Mouse (Mus musculus): ENCODE data around the gene Dzip1.

The Dzip1 gene

GRCm38 (mm10) chr14:118924673-118925615 lies at the start of gene Dzip1:
TSS of gene Dzip1 (minus strand) at chr14:118925460.
- in situ Hi-C loops (cut with MboI; ENCODE audit: unreplicated experiment in 2 of 2): loop anchor here (5.0 to 25.0 kb wide), 3 partner anchors 62 to 1987 kb away; partner anchors contain the start of genes Gpr180 (in 2 of the 2), Tgds (in 2 of the 2) and Ipo5 (in 1 of the 2)

GRCm38 (mm10) chr14:118972268-118972667 lies 47.0 kb upstream of the Dzip1 start:
- in situ Hi-C loops (cut with MboI; ENCODE audit: unreplicated experiment in 2 of 2): no loop called here

- in situ Hi-C loops (cut with MboI; ENCODE audit: unreplicated experiment in 2 of 2): no loop called here
Observed at GRCm38 (mm10) chr14:118967646-118968045, 42.4 kb upstream of the Dzip1 start.

- in situ Hi-C loops (cut with MboI; ENCODE audit: unreplicated experiment in 2 of 2): no loop called here
Observed at GRCm38 (mm10) chr14:118965356-118966000, 40.2 kb upstream of the Dzip1 start.

GRCm38 (mm10) chr14:118958010-118958409 lies 32.8 kb upstream of the Dzip1 start:
- in situ Hi-C loops (cut with MboI; ENCODE audit: unreplicated experiment in 2 of 2): no loop called here

GRCm38 (mm10) chr14:118951912-118952583 lies 26.8 kb upstream of the Dzip1 start:
- in situ Hi-C loops (cut with MboI; ENCODE audit: unreplicated experiment in 2 of 2): no loop called here

- in situ Hi-C loops (cut with MboI; ENCODE audit: unreplicated experiment in 2 of 2): loop anchor here (5.0 to 25.0 kb wide), 3 partner anchors 37 to 1963 kb away; partner anchors contain the start of genes Gpr180 (in 2 of the 2), Tgds (in 2 of the 2) and Ipo5 (in 1 of the 2)
Observed at GRCm38 (mm10) chr14:118948841-118949240, 23.6 kb upstream of the Dzip1 start.

GRCm38 (mm10) chr14:118944702-118945101 lies 19.4 kb upstream of the Dzip1 start:
- in situ Hi-C loops (cut with MboI; ENCODE audit: unreplicated experiment in 2 of 2): loop anchor here (5.0 to 25.0 kb wide), 3 partner anchors 32 to 1968 kb away; partner anchors contain the start of genes Gpr180 (in 2 of the 2), Tgds (in 2 of the 2) and Ipo5 (in 1 of the 2)

- in situ Hi-C loops (cut with MboI; ENCODE audit: unreplicated experiment in 2 of 2): loop anchor here (25.0 kb wide), 2 partner anchors 805 to 1970 kb away; partner anchors contain the start of genes Gpr180 (in 2 of the 2), Tgds (in 2 of the 2) and Ipo5 (in 1 of the 2)
Observed at GRCm38 (mm10) chr14:118942076-118942475, 16.8 kb upstream of the Dzip1 start.

GRCm38 (mm10) chr14:118940796-118941495 lies 15.7 kb upstream of the Dzip1 start:
- in situ Hi-C loops (cut with MboI; ENCODE audit: unreplicated experiment in 2 of 2): loop anchor here (25.0 kb wide), 2 partner anchors 804 to 1971 kb away; partner anchors contain the start of genes Gpr180 (in 2 of the 2), Tgds (in 2 of the 2) and Ipo5 (in 1 of the 2)

GRCm38 (mm10) chr14:118938551-118938950 lies 13.3 kb upstream of the Dzip1 start:
- in situ Hi-C loops (cut with MboI; ENCODE audit: unreplicated experiment in 2 of 2): loop anchor here (25.0 kb wide), 2 partner anchors 801 to 1974 kb away; partner anchors contain the start of genes Gpr180 (in 2 of the 2), Tgds (in 2 of the 2) and Ipo5 (in 1 of the 2)

- in situ Hi-C loops (cut with MboI; ENCODE audit: unreplicated experiment in 2 of 2): loop anchor here (25.0 kb wide), 2 partner anchors 801 to 1974 kb away; partner anchors contain the start of genes Gpr180 (in 2 of the 2), Tgds (in 2 of the 2) and Ipo5 (in 1 of the 2)
Observed at GRCm38 (mm10) chr14:118937533-118938492, 12.6 kb upstream of the Dzip1 start, which contains the start of gene Dnajc3. TSS of gene Dnajc3 (plus strand) at chr14:118937976.

- in situ Hi-C loops (cut with MboI; ENCODE audit: unreplicated experiment in 2 of 2): loop anchor here (25.0 kb wide), 2 partner anchors 800 to 1975 kb away; partner anchors contain the start of genes Gpr180 (in 2 of the 2), Tgds (in 2 of the 2) and Ipo5 (in 1 of the 2)
Observed at GRCm38 (mm10) chr14:118936952-118937351, 11.7 kb upstream of the Dzip1 start.

- in situ Hi-C loops (cut with MboI; ENCODE audit: unreplicated experiment in 2 of 2): loop anchor here (25.0 kb wide), 2 partner anchors 799 to 1976 kb away; partner anchors contain the start of genes Gpr180 (in 2 of the 2), Tgds (in 2 of the 2) and Ipo5 (in 1 of the 2)
Observed at GRCm38 (mm10) chr14:118936236-118936635, 11.0 kb upstream of the Dzip1 start.

- in situ Hi-C loops (cut with MboI; ENCODE audit: unreplicated experiment in 2 of 2): loop anchor here (25.0 kb wide), 2 partner anchors 797 to 1978 kb away; partner anchors contain the start of genes Gpr180 (in 2 of the 2), Tgds (in 2 of the 2) and Ipo5 (in 1 of the 2)
Observed at GRCm38 (mm10) chr14:118934686-118935085, 9.4 kb upstream of the Dzip1 start.

GRCm38 (mm10) chr14:118932956-118933355 lies 7.7 kb upstream of the Dzip1 start:
- in situ Hi-C loops (cut with MboI; ENCODE audit: unreplicated experiment in 2 of 2): loop anchor here (25.0 kb wide), 2 partner anchors 796 to 1979 kb away; partner anchors contain the start of genes Gpr180 (in 2 of the 2), Tgds (in 2 of the 2) and Ipo5 (in 1 of the 2)

GRCm38 (mm10) chr14:118931181-118931580 lies 5.9 kb upstream of the Dzip1 start:
- in situ Hi-C loops (cut with MboI; ENCODE audit: unreplicated experiment in 2 of 2): loop anchor here (25.0 kb wide), 2 partner anchors 794 to 1981 kb away; partner anchors contain the start of genes Gpr180 (in 2 of the 2), Tgds (in 2 of the 2) and Ipo5 (in 1 of the 2)

Measured in v-Abl transformed pro-B cells (cell line).